Mouse (Mus musculus) ES-Bruce4 (cell line): ENCODE results near the gene Olfr281.

ENCODE experiments used
- CTCF ChIP-seq: IDR thresholded peaks from one replicate; pipeline ENCODE4 v1.8.1; 2011; ENCODE audit warnings: low read depth, low read length
- POLR2A ChIP-seq: IDR thresholded peaks from one replicate; pipeline ENCODE4 v1.8.1; 2011; ENCODE audit warnings: low read length; ENCODE audit not compliant: insufficient read depth

GRCm38 (mm10) chr15:98479568-98480102 lies 27.2 kb downstream of the Olfr281 start:
- TF ChIP-seq POLR2A (no peak), CTCF (no peak)
